Mouse (Mus musculus): ENCODE results near the gene Cryab. TPM values are rescaled to one million over a fixed set of nuclear protein-coding genes. Genes with fewer than 3 reads are reported as not detected.

The Cryab gene
- polyA plus RNA-seq, 1 experiment from 2014 or later: 57.4 TPM

Other genes starting within 250 kb of the Cryab start
- gene Pts, start 222.6 kb upstream of the Cryab start, polyA plus RNA-seq (2015; fragmentation: Nextera tagmentation; extraction: Ambion mirVana): 96.6 and 108 TPM in 2 replicates
- 1.9 and 2.9 TPM in 2 replicates for gene Il18, start 196.5 kb upstream of the Cryab start, polyA plus RNA-seq (2015; fragmentation: Nextera tagmentation; extraction: Ambion mirVana)
- gene Bco2, start 196.1 kb upstream of the Cryab start, polyA plus RNA-seq (2015; fragmentation: Nextera tagmentation; extraction: Ambion mirVana): 0.15 and 0.24 TPM in 2 replicates
- gene Tex12, start 190.0 kb upstream of the Cryab start, polyA plus RNA-seq (2015; fragmentation: Nextera tagmentation; extraction: Ambion mirVana): not detected in 2 replicates
- 417 and 453 TPM in 2 replicates for gene Sdhd, start 147.5 kb upstream of the Cryab start, polyA plus RNA-seq (2015; fragmentation: Nextera tagmentation; extraction: Ambion mirVana)
- 232 and 245 TPM in 2 replicates for gene Timm8b, start 147.4 kb upstream of the Cryab start, polyA plus RNA-seq (2015; fragmentation: Nextera tagmentation; extraction: Ambion mirVana)
- gene Pih1d2, start 134.0 kb upstream of the Cryab start, polyA plus RNA-seq (2015; fragmentation: Nextera tagmentation; extraction: Ambion mirVana): 4.9 and 5.3 TPM in 2 replicates
- gene Nkapd1, start 133.9 kb upstream of the Cryab start, polyA plus RNA-seq (2015; fragmentation: Nextera tagmentation; extraction: Ambion mirVana): 17.0 and 17.9 TPM in 2 replicates
- gene Dlat, start 91.5 kb upstream of the Cryab start, polyA plus RNA-seq (2015; fragmentation: Nextera tagmentation; extraction: Ambion mirVana): 64.0 and 67.9 TPM in 2 replicates
- gene Dixdc1, start 11.8 kb upstream of the Cryab start, polyA plus RNA-seq (2015; fragmentation: Nextera tagmentation; extraction: Ambion mirVana): 7.7 and 8.6 TPM in 2 replicates
- gene 2310030G06Rik, start 4.8 kb upstream of the Cryab start, polyA plus RNA-seq (2015; fragmentation: Nextera tagmentation; extraction: Ambion mirVana): 12.4 and 13.3 TPM in 2 replicates
- gene Hspb2, start 1.0 kb downstream of the Cryab start, polyA plus RNA-seq (2015; fragmentation: Nextera tagmentation; extraction: Ambion mirVana): 5.2 and 6.0 TPM in 2 replicates
- gene Fdxacb1, start 16.9 kb downstream of the Cryab start, polyA plus RNA-seq (2015; fragmentation: Nextera tagmentation; extraction: Ambion mirVana): 13.0 and 13.1 TPM in 2 replicates
- gene Alg9, start 23.7 kb downstream of the Cryab start, polyA plus RNA-seq (2015; fragmentation: Nextera tagmentation; extraction: Ambion mirVana): 41.8 and 44.3 TPM in 2 replicates
- 33.1 and 40.4 TPM in 2 replicates for gene 1110032A03Rik, start 24.2 kb downstream of the Cryab start, polyA plus RNA-seq (2015; fragmentation: Nextera tagmentation; extraction: Ambion mirVana)
- gene Ppp2r1b, start 94.0 kb downstream of the Cryab start, polyA plus RNA-seq (2015; fragmentation: Nextera tagmentation; extraction: Ambion mirVana): 74.6 and 77.0 TPM in 2 replicates

All from kidney, embryonic 16.5 days (tissue).